Mouse (Mus musculus) embryo, embryonic 11.5 days (tissue): ENCODE measurements at regions not wholly inside any gene's neighbourhood (a gene's known extent, or its start where the extent isn't known, plus 50 kb on each side); places are given as distances from the start of the nearest gene placed in this dataset.

Source experiments
- DNase-seq: peaks from one replicate; pipeline ENCODE4 v3.0.0-alpha.2; 2012; ENCODE audit warnings: low read depth, low spot score

DNA sequence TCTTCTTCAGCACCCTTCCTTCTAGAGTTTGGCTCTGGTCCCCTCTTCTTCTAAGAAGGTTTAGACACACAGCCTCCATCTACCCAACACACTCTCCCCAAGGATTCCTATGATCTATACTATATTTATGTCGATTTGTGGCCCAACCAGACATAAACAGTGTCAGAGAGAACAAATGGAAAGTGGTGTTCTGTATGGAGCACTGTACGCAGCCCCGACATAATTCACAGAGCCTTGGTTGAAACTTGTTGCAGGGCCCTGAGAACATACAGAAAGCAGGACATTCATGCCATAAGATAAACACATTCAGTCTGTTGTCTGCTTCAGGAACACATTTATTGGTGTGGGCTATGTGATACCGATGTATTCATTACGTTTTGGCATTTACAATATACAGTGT is 463.7 kb upstream of the Pou3f3 start:
- no peak for DNase-seq

DNA sequence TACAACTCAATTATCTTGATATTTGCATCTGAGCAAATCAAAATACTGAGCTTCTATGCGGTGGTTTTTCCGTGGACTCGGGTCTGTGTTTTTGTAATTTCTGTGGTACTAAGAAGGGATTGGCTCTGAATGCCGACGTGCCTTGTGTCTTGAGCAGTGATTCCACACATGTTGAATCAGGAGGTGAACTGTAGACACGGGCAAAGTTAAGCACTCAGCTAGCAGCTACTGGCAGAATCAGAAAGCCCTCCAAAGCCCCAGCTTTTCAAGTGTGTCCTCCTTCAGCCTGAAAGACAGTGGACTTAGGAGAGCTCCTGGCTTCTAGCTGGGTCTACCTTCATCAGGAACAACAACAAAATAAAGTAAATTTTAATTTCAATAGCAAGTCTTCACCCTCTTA is 462.9 kb upstream of the Pou3f3 start:
- no peak for DNase-seq

DNA sequence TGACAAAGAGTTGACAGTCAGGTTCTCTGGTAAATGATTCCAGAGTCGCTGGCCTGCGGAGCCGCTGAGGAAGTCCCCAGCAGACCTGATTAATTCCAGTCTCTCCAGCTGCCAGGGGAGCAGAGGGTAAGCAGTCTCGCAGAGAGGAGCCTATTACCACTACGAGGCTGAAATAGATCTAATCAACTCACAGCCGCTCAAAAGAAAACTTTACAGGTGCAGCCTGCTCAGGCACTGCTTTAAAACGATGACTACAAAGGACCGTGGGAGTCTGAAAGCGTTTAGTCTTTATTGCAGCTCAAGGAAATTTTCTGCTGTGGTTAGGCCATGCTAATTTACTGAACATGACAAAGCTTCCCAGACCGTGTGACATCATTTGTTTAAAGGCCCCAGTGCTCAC is 462.3 kb upstream of the Pou3f3 start:
- no peak for DNase-seq

DNA sequence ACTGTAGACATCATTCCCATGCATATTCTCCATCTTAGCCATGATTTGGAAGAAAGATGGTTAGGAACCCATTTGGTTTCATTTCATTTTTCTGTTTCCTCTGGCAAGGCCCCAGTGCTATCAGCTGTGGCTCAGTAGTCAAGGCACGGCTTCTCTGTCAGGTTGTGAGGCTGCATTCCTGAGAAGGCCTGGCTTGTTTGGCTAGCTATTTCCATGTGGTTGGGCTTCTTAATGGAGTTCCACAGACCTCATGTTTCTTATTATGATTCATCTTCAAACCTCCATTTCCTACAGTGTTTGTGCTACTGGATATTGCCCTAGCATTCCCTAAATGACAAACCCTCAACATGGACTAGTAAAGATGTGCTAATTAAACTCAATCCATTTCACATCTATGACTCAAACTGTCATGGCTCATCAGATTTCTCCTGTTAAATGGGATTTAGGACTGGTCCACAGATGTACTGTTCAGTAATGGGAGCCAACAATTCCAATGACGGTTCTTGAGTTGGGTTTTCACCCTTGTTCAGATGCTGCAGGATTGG is 459.0 kb upstream of the Pou3f3 start:
- no peak for DNase-seq

DNA sequence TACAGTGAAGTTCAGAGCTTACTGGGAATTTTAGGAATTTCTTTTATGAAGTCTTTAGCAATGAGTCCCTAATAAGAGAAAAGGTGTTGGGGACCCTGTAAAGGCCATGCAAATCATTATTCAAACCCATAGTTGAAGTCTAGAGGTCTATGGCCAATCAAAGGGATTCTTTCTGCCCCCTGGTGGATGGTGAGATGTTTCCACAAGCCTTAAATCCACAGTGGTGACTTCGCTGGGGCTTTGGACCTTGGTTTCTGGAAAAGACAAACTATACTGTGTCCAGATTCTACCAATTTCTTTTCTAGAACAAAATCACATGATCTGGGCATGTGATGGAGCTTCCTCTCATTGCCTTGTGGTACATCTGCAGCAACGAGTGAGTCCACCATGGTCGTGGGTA is 457.2 kb upstream of the Pou3f3 start:
- no peak for DNase-seq

DNA sequence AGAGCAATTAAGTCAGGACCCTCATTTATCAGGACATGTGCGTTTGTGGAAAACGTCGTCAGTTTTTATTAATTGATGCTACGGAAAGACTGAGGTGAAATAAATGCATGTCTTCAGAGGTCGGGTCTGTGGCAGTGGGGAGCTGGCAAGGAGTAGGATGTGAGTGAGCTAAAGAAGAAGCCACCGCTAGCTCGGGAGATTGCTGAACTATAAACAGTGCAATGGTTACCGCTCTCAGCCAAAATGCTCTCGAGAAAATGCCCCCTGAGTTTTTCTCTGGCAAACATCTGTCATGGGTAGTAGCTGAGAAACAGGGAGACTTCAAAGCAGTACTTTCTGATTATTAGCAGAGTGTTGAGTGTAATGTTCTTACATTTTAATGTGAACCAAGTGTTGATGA is 454.4 kb upstream of the Pou3f3 start:
- no peak for DNase-seq

DNA sequence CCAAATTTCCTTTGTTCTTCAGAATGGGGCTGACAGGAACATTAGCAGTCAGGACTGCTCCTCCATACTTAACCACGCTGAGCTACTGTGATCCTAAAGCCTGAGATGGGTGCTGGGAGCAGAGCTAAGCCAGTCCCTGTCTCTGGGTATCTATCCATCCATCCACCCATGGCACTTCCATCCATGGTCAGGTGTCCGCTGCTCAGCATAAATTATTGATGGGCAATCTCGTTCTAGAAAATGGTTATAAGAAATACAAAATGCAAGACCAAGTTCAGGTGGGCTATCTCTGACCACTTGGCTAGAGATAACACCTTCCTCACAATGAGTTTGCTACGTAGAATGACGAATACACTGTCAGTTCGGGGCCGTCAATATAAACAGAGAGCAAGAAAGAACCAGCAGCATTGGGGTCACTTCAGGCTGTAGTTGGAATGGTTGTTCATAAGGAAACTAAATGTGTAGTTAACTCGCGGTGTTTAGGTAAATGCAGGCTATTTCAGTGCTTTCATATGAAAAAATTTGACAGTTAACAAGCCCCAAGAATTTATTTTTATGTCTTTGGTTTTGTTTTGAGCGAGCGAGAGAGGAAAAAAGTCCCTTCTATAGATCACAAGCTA is 453.9 kb upstream of the Pou3f3 start:
- no peak for DNase-seq

DNA sequence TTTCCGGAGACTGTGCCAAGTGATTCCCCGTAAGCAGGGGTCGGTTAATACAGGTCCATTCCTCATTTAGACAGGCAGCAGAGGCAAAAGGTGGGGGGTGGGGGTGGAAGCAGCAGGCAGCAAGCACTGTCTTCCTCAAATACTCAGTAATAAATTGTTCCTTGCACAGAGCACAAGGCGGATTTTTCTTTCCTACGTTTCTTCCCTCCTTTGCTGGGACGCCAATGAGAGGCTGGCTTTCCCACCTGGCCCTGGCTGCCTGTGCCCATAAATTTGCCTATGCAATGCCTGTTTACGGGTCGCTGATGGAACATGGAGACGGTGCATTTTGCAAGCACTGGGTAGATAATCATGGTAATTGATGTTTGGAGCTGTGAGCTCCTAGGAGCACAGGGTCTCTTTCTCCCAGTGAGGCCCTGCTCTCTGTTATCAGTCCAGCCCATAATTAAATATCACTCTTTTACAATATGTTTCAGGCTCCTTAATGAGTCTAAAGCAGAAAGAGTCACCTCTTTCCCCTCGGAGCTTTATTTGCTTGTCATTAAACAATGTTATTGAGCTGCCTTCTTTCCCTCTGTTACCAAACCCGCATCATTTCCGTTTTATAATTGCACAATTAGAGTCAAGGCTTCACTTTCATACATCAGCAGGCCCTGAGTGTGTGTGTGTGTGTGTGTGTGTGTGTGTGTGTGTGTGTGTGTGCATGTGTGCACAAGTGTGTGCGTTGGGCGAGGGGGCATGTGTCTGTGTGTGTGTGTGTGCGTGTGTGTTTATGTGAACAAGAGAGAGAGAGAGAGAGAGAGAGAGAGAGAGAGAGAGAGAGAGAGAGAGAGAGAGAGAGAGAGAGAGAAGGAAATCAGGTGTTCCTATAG is 452.7 kb upstream of the Pou3f3 start:
- no peak for DNase-seq

DNA sequence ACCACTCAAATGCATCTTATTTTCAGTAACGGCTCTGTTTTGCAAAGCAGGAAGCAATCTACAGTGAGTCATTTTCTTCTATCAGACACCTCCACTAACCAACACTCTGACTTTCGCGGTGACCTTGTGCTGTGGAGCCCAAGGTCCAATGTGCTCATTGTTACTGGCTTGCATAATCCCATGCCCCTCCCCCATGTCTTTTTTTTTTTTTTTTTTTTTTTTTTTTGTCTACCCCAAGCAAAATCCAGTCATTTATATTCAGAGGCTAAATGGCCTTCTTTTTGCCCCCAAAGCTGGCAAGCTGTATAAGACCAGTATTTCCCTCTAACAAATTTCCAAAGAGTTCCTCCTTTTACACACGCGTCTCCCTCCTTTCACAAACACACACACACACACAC is 452.1 kb upstream of the Pou3f3 start:
- DNase-seq: no peak

DNA sequence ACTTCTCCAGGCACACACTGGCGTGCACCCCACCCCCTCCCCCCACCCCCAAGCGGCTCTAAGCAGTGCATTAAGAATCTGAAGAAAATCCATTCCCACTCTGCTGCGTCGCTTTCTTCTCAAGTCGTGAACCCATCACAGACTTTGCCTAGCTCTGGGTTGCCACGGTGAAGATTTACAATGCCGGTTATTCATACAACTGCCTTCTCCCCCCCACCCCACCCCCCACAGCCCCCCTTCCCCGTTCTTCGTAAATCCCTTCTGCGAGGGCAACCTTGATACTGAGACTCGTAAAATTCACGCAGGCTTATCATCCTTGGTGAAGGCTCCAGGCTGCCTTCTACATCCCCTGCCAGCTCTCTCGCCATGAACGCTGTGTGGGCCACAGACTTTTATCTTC is 451.7 kb upstream of the Pou3f3 start:
- DNase-seq: no peak

DNA sequence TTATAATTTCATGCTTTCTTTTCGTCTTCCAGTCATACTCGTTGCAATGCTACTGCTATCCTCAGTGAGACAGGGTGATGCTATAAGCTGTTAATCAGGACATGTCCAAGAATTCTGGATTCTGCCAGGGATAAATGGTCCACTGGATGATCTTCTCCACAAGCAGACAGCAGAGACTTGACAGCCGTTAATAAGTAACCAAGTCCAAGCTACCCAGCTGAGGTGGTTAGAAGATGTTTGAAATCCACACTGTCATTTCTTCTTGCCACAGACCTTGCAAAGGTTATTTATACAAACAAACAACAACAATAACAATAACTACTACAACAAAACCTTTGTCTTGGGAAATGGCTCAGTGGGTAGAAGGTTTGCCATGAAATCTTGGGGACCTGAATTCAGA is 443.2 kb upstream of the Pou3f3 start:
- DNase-seq: no peak

DNA sequence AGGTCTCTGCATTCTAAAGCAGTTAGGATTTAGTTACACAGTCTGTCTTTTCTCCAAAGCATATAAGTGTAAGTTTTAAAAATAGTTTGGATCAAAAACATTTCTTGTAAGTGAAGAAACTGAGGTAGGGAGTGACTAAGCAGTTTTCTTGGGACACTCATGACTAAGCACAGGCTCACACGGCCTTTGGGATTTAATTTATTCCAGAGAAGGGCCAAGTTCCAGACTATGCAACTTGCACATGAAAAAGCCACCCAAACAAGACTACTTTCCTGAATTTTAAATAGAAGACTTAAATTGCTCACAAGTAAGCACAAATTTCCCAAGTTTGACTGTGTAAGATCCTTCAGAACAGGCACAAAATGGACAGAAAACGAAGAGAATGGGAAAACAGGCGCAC is 441.8 kb upstream of the Pou3f3 start:
- no peak for DNase-seq

DNA sequence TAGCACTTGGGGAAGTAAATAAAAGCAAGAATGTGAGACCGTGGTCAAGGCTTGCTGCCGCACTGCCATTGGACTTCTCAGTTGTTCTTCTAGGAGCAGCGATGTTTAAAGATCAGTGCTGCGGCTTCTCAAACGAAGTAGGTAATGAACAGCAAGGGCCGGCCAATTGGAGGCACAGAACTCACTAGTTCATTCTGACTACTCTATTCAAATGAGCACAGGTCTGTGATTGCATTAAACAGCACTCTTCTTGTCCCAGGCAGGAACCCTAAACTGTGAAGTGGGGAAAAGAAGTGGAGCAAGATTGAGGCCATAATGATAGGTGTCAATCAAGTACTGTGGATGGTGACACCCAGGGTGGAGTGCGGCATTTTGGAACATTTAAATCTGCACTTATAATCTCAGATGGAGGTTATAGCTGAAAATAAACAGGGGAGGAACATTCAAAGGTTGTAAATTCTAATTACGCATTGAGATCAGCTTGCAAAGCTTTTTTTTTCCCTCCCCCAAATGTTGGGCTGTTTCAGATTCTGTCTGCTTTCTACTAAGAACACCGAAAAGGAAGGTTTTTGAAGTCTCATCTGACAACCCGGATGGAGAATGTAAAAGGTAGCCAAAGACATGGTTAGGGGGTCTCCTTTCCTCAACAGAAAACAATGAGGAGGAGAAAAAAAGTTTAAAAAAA is 438.5 kb upstream of the Pou3f3 start:
- no peak for DNase-seq

DNA sequence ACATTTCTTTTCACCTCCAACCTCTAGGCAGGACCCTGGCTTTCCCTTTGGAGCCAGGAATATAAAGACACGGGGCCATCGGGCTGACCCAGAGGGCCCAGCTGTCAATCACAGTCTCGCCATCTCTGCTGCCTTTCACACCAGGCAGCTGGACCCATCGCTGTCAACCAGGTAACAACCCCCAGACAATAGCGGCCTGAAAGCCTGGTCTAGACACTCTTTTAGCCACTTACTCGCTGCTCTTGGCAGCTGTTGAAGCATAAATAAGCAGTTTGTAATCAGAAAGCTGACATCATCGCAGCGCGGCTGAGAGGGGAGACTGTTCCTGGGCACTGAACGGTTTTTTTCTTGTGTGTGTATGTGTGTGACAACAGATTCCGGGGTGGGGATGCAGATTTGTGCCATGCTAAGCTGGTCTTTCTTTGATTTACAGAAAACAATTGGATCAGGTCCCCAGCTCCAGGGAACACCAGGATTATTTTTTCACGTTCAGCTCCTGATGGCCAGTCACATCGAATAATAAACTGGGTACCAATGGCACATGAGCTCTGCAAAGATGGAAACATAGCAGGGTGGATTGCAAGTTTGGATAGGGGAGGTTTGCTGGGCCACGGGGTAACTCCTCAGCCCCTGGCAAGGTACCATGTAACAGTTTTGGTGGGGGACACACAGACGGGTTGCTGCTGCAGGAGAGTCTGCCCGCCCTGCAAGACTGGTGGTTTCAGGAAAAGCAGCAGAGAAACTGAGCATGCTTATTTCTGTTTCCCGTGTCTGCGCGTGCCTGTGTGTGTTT is 437.6 kb upstream of the Pou3f3 start:
- no peak for DNase-seq

DNA sequence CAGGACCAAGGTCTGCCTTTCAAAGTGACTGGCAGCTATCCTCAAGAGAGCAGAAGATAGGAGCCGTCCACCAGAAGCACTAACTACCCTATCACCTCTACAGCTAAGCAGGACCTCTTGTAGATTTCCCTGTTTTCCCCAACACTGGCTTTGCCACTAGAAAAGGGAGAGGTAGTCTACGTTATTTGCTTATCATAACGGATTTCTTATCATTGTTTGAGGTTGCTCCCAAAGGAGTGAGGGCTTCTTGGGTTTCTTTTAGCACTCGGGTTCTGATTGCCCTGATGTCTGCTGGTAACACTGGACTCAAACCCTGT is 437.0 kb upstream of the Pou3f3 start:
- no peak for DNase-seq

DNA sequence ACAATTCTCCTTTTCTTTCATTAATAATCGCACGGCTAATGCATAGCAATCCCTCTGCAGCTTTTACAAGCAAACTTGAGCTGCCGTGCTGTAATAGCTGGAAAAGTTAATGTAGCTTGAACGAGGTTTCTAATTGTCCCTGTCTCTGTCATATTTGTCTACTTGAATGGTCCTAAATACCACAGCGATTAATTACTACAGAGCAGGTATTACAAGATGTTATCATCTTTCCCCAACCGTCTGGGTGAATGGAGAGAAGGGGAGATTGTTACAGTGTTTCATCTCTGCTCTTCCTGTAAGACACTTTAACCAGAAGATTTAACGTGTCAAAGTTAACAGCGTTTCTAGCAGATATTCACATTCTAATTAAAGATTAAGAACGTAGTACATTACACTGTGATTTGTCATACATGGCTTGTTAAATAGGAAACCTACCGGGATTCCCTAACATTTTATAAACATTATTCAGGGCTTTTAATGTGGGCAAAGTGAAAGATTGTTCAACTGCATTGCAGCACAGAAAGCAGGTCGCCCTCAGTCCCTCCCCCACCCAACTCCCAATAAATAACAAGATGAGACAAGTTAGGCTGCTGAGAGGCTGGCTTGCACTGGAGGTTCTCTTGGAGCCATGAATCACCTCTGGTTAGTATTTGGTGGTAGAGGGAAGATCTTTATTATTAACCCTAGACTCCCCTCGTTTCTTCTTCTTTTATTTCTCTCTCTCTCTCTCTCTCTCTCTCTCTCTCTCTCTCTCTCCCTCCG is 436.2 kb upstream of the Pou3f3 start:
- no peak for DNase-seq

DNA sequence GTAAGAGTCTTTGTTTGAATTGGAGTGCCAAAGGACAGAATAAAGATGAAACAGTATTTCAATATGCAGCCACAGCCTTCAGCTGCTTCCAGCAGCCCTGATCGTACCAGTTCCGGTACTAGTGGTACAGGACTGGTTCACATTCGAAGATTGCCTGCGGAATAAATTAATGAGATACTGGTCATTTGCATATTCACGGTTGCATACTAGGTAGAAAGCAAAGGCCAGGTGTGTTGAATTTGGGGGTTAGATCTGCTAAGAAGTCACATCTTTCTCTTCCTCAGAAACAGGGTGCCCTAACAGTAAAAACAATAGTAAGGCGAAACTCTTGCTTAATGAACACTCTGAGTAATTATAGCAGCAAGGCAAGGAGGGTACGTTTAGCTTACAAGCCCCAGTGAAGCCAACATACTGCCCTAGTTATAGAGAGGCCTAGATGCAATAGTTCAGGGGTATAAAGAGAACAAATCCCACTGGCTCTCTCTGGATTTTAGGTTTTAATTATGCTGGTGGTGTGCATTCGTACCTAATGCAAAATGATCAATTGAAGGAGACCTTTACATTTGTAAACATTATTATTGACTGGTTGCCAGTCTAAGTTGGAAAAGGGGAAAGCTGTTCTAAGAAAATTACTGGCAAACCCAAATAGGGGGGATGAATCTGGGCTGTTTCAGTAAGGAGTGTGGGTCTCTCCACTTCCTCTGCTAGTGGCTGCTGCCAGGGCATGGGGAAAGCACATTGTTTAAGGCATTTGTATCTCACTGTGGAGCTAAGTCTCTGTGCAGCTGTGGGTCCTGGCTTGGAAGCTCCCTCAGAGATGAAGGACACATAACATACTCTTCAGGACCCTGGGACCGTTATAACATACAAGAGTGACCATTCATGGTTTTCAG is 435.3 kb upstream of the Pou3f3 start:
- no peak for DNase-seq

DNA sequence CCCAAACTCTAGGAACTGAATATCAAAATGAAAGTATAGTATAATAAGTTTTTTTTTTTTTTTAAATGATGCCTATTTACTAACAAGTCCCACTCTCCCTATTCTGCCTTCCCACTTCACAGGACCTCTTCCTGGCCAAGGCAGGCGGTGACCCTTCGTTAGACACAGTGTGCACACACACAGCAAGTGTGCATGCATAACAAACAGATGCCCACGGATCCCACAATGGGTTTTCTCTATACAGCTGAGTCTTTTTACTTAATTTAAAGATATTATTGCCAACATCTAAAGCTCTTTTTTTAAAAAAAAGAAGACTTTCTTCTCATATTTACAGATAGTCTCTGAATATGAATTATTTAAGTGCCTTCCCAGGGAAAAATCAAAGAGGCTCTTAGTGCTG is 434.5 kb upstream of the Pou3f3 start:
- DNase-seq: no peak

DNA sequence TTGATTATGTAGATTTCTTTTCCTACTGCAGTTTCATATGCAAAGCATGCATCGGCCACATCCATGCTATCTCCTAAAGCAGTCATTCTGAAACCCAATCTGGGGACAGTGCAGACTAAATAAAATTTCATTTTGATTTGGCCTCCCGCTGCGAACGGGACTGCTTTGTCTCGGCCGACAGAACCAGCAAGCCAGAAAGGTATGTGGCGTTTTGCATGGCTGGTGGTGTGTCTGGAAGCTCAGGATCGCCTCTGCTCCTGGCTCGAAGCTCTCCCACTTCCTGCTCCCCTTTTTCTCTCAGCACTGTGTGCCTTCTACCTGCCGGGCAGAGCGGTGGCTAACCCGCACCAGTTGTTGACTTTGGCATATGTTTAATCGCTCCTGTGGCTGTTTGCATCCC is 433.8 kb upstream of the Pou3f3 start:
- no peak for DNase-seq

DNA sequence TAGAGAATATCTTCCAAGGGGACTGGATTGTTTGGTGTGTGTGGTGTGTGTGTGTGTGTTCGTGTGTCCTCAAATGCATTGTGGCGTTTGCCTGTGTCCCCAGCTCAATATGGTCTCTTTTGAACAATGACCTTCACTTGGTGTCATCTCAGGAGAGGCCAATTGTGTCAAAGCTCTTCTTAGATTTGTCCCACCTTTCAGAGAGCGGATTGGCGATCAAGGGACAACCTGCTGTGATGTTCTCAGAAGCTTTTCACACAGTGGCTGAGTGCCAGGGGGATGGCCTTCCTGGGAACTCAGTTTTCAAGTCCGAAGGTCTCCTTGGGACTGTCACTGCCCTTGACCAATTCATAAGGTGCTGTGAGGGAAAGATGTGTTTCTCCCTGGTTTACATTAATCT is 433.0 kb upstream of the Pou3f3 start:
- DNase-seq: no peak
